Mouse (Mus musculus): ENCODE measurements around the gene Slc1a4. TPM values are rescaled to one million over a fixed set of nuclear protein-coding genes. Genes with fewer than 3 reads are reported as not detected.

Slc1a4 gene
- polyA plus RNA-seq (2014; fragmentation: Illumina TruSeq; extraction: RNeasy Lipid Tissue Mini Kit (QIAGEN cat#74804); ENCODE audit: low read depth, low replicate concordance) = 0.71 TPM

GRCm38 (mm10) chr11:20332561-20333514 lies at the start of gene Slc1a4:
Slc1a4 (minus strand) TSS chr11:20332713.

Other genes starting within 250 kb of the Slc1a4 start
- gene Actr2, start 219.8 kb downstream of the Slc1a4 start, polyA plus RNA-seq (2014; fragmentation: Illumina TruSeq; extraction: RNeasy Lipid Tissue Mini Kit (QIAGEN cat#74804); ENCODE audit: low read depth, low replicate concordance) = 46.6 TPM
- gene Rab1a, start 131.3 kb downstream of the Slc1a4 start, polyA plus RNA-seq (2014; fragmentation: Illumina TruSeq; extraction: RNeasy Lipid Tissue Mini Kit (QIAGEN cat#74804); ENCODE audit: low read depth, low replicate concordance) = 98.3 TPM
- 11.7 TPM for gene Cep68, start 83.3 kb downstream of the Slc1a4 start, polyA plus RNA-seq (2014; fragmentation: Illumina TruSeq; extraction: RNeasy Lipid Tissue Mini Kit (QIAGEN cat#74804); ENCODE audit: low read depth, low replicate concordance)
- gene Sertad2, start 210.5 kb upstream of the Slc1a4 start, polyA plus RNA-seq (2014; fragmentation: Illumina TruSeq; extraction: RNeasy Lipid Tissue Mini Kit (QIAGEN cat#74804); ENCODE audit: low read depth, low replicate concordance) = 53.2 TPM